Mouse (Mus musculus): Measurements from ENCODE around the gene Asb16.

DNA sequence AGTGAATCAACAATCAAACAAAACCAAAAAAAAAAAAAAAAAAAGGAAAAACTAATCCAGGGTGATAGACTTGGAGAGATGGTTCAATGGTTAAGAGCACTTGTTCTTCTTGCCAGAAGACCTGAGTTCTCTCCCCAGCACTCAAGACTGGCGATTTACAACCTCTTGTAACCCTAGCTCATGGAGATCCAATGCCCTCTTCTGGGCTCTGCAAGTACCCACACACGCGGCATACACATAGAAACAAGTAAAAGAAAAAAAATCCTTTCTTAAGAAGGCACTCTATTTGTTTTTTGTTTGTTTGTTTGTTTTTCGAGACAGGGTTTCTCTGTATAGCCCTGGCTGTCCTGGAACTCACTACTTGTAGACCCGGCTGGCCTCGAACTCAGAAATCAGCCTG lies 15.4 kb downstream of the Asb16 start:
- TF ChIP-seq POLR2A (IDR thresholded peaks at IDR 0.05; ENCODE audit: insufficient read depth, low read depth, low read length) (no peak), EP300 (IDR thresholded peaks at IDR 0.05; ENCODE audit: insufficient read depth, low read depth, low read length) (no peak)

Data from heart, adult 2 months (tissue).